Mouse (Mus musculus): ENCODE measurements around the gene Cldn34b4.

Cldn34b4 gene

DNA sequence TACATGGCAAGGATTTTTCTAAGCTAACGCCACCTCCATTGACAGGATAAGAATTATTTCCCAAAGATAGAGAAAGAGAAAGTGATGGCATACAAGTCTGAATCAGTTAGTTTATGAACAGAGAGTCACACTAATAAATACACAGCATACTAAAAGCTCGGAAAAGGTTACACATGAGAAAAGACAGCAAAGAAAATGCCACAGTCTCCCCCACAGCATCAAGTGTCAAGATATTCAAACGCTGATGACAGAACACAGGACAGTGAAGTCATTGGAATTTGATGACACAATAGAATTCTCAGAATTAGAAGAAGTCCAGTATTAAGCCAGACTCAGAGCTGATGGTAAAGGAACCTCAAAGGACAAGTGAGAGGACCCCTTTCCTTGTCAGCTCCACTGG lies at the start of gene Cldn34b4:
Gene Cldn34b4, plus strand, starts transcription at position 301 of the 400 bp plus-strand sequence.
- no peak for DNase-seq (ENCODE audit: low read depth)

All from c-Kit-positive CD71-negative TER-119-negative erythroid progenitor cells, embryonic 14.5 days (primary cell).